In genomic region chr4:109116938-109117337, GRCm38 (mm10) we compare ENCODE assay signal across 9 mouse cellular contexts.
DNase-seq lines count a peak whose midpoint lies in the region; ATAC-seq and TF ChIP-seq lines count a peak whose summit lies in the region.
"Had no signal": no experiment of that assay in that cellular context is flagged by ENCODE, and none has a peak within 500 bp of the region (broad histone marks: within the 10 kb centered on the region; RNA-seq: fewer than 3 reads in every experiment).

No protein-coding gene starts in this region.

- H3K27me3 ChIP-seq in kidney, embryonic 15.5 days = no peaks in the 10 kb centered on the region
- no peaks in the 10 kb centered on the region for H3K27me3 ChIP-seq in hindbrain, embryonic 13.5 days
- no peaks in the 10 kb centered on the region for H3K27me3 ChIP-seq in midbrain, embryonic 12.5 days

- 22% methylated on average over 6 of the region's 6 CpGs for WGBS in kidney, embryonic 15.5 days
- 61% methylated on average over 6 of the region's 6 CpGs for WGBS in hindbrain, embryonic 13.5 days
- 52% methylated on average over 6 of the region's 6 CpGs for WGBS in midbrain, embryonic 12.5 days

- TF ChIP-seq POLR2A in bone marrow macrophage, adult 2 months (IDR thresholded peaks at IDR 0.05; ENCODE audit: borderline replicate concordance, low read depth, low read length) = no peak

- 0 out of 2 replicates have a peak overlapping the region, but pooled peaks have one; percentile 21 for H3K9ac ChIP-seq in kidney, embryonic 15.5 days
- no peak overlapping the region for H3K9ac ChIP-seq in hindbrain, embryonic 13.5 days
- H3K9ac ChIP-seq in midbrain, embryonic 12.5 days (replicated peaks) = no peak overlapping the region

- DNase-seq in kidney, postnatal 25 days = no peak
- no peak for DNase-seq in left cerebral cortex, adult 8-10 months (ENCODE audit: low spot score in 2 of 2)
- DNase-seq in right cerebral cortex, adult 18-20 months = no peak
- DNase-seq in gastrocnemius, postnatal 4 days (ENCODE audit: low spot score in 2 of 2) = no peak
- DNase-seq: thymus, postnatal 4 days had no signal

- peak overlapping the region; percentile 66 for H3K4me2 ChIP-seq in kidney, embryonic 15.5 days
- H3K4me2 ChIP-seq in hindbrain, embryonic 13.5 days = peak overlapping the region; percentile 74
- peak overlapping the region; percentile 63; the same call in 1 of the 2 replicates for H3K4me2 ChIP-seq in midbrain, embryonic 12.5 days (replicated peaks)

- peaks cover 21% of the 10 kb centered on the region for H3K4me1 ChIP-seq in kidney, embryonic 15.5 days
- H3K4me1 ChIP-seq in bone marrow macrophage, adult 2 months (ENCODE audit: control insufficient read depth, insufficient read depth, low read length) = peaks cover 42% of the 10 kb centered on the region
- peaks cover 21% of the 10 kb centered on the region for H3K4me1 ChIP-seq in hindbrain, embryonic 13.5 days (replicated peaks)
- H3K4me1 ChIP-seq in midbrain, embryonic 12.5 days = peaks cover 7% of the 10 kb centered on the region

- no peaks in the 10 kb centered on the region for H3K9me3 ChIP-seq in kidney, embryonic 15.5 days (replicated peaks)
- no peaks in the 10 kb centered on the region for H3K9me3 ChIP-seq in hindbrain, embryonic 13.5 days
- no peaks in the 10 kb centered on the region for H3K9me3 ChIP-seq in midbrain, embryonic 12.5 days

- H3K36me3 ChIP-seq in kidney, embryonic 15.5 days = no peaks in the 10 kb centered on the region
- H3K36me3 ChIP-seq in hindbrain, embryonic 13.5 days = no peaks in the 10 kb centered on the region
- no peaks in the 10 kb centered on the region for H3K36me3 ChIP-seq in midbrain, embryonic 12.5 days

- no peak for ATAC-seq in kidney, embryonic 15.5 days (replicated peaks; ENCODE audit: low FRiP score)
- no peak for ATAC-seq in hindbrain, embryonic 13.5 days (ENCODE audit: low FRiP score)
- no peak for ATAC-seq in midbrain, embryonic 12.5 days (ENCODE audit: low FRiP score, low read depth)

- no peak for TF ChIP-seq CTCF in bone marrow macrophage, adult 2 months (IDR thresholded peaks at IDR 0.05; ENCODE audit: low read depth, low read length)

- no peak overlapping the region for H3K27ac ChIP-seq in kidney, embryonic 15.5 days
- peak overlapping the region; percentile 62 for H3K27ac ChIP-seq in bone marrow macrophage, adult 2 months (ENCODE audit: insufficient read depth, low read depth, low read length)
- H3K27ac ChIP-seq in hindbrain, embryonic 13.5 days = no peak overlapping the region
- no peak overlapping the region for H3K27ac ChIP-seq in midbrain, embryonic 12.5 days (replicated peaks)

- peak overlapping the region; percentile 62 for H3K4me3 ChIP-seq in kidney, embryonic 15.5 days (replicated peaks)
- H3K4me3 ChIP-seq in bone marrow macrophage, adult 2 months (ENCODE audit: insufficient read depth, low read length) = peak overlapping the region; percentile 54
- H3K4me3 ChIP-seq in hindbrain, embryonic 13.5 days = no peak overlapping the region
- no peak overlapping the region for H3K4me3 ChIP-seq in midbrain, embryonic 12.5 days

Comparison
In these comparisons a context has a peak if more than half of its experiments do, and no peak if none do; other contexts are left out.
1. H3K4me3 ChIP-seq: peak in kidney, embryonic 15.5 days (single experiment) and bone marrow macrophage, adult 2 months (single experiment); none in hindbrain, embryonic 13.5 days (single experiment) and midbrain, embryonic 12.5 days (single experiment).
2. Peak in every context shown above with its lines, with median percentiles within 50 percentile points of each other: H3K4me2 ChIP-seq.